Mouse (Mus musculus) testis, adult 2 months (tissue): ENCODE measurements around the gene Deaf1.

Experiments
- CTCF ChIP-seq: fragments of 200-500 bp; IDR thresholded peaks from 2 replicates; pipeline ENCODE4 v1.5.1; 2012; ENCODE audit warnings: low read depth, mild to moderate bottlenecking, inconsistent platforms, low read length, moderate library complexity; ENCODE audit not compliant: control insufficient read depth, insufficient read depth, insufficient replicate concordance
- POLR2A ChIP-seq: fragments of 200-500 bp; IDR thresholded peaks from 2 replicates; pipeline ENCODE4 v1.6.1; 2012; ENCODE audit warnings: low read depth, mild to moderate bottlenecking, inconsistent platforms, low read length, moderate library complexity; ENCODE audit not compliant: control insufficient read depth

DNA sequence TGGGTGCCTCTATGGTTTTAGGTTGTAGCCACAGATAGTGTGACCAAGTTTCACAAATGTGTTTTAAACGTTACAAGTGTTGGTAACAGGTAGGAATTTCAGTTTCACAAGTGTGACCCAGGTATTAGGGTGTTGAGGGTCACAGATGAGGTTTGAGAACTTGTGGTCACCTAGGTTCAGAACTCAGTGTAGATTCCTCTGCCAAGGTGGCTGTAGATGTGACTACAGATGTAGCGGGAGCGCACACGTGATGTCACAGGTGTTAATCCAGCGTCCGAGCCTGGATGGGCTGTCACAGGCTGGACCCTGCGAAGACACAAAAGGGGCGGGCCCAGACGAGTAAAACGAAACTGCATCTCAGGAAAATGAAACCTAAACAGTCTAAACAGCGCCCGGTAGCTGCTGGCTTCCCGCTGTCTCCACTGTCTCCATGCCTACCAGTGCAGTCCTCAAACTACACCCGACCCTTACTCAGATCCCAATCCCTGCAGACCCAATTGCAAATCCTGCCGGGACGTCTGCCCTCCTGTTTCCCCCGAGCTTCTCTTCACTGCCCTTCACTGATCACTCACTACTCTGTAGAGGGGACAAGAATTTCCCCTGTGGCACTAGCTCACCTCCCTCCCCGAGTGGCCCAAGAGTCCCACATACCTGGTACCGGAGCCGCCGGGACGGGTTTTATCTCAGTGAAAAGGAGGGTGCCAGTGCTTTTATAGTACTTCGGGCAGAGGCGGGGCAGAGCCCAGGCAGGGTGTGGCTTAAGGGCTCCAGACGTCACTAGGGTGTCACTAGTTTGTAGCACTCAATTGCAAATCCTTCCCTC, 61.5 kb downstream of the Deaf1 start, which contains the start of gene Irf7:
- peak; percentile 56; the same call in 1 of the 2 replicates for TF ChIP-seq POLR2A
- TF ChIP-seq CTCF: no peak
